Mouse (Mus musculus) heart, adult 11 months (tissue): ENCODE data around the gene Slc22a18.
A peak's percentile ranks its signal among the peaks of the same experiment; 100 is the strongest.
"Not testable (repeated sequence)": the region's sequence is repeated elsewhere in the genome, so short reads cannot be mapped to it uniquely, and the experiment has no call there.

ENCODE experiments used
- DNase-seq: peaks from one replicate; pipeline ENCODE4 v3.0.0; 2022

Gene Slc22a18

GRCm38 (mm10) chr7:143505411-143505810 lies 31.9 kb downstream of the Slc22a18 start:
- no peak for DNase-seq

- peak; percentile 95 for DNase-seq
Measured at GRCm38 (mm10) chr7:143505823-143506222, 32.3 kb downstream of the Slc22a18 start.

GRCm38 (mm10) chr7:143506271-143506670 lies 32.7 kb downstream of the Slc22a18 start:
- DNase-seq, result no peak

- no peak for DNase-seq
Measured at GRCm38 (mm10) chr7:143506675-143507074, 33.1 kb downstream of the Slc22a18 start.

GRCm38 (mm10) chr7:143509566-143509965 lies 36.0 kb downstream of the Slc22a18 start:
- DNase-seq, result no peak

GRCm38 (mm10) chr7:143510593-143511334 lies 37.2 kb downstream of the Slc22a18 start:
- no peak for DNase-seq

GRCm38 (mm10) chr7:143511335-143511712 lies 37.8 kb downstream of the Slc22a18 start:
- no peak for DNase-seq

- DNase-seq, result peak; percentile 97
Measured at GRCm38 (mm10) chr7:143513763-143514415, 40.4 kb downstream of the Slc22a18 start.

GRCm38 (mm10) chr7:143514416-143514768 lies 40.9 kb downstream of the Slc22a18 start:
- DNase-seq, result peak; percentile 93

GRCm38 (mm10) chr7:143519333-143519732 lies 45.8 kb downstream of the Slc22a18 start:
- peak; percentile 81 for DNase-seq

GRCm38 (mm10) chr7:143532410-143532809 lies 58.9 kb downstream of the Slc22a18 start:
- DNase-seq, result no peak

GRCm38 (mm10) chr7:143533284-143533683 lies 59.7 kb downstream of the Slc22a18 start:
- DNase-seq, result no peak

- no peak for DNase-seq
Measured at GRCm38 (mm10) chr7:143536251-143536650, 62.7 kb downstream of the Slc22a18 start.

GRCm38 (mm10) chr7:143538229-143538628 lies 64.7 kb downstream of the Slc22a18 start:
- not testable (repeated sequence) for DNase-seq

GRCm38 (mm10) chr7:143538671-143539070 lies 65.1 kb downstream of the Slc22a18 start:
- no peak for DNase-seq

GRCm38 (mm10) chr7:143544368-143544767 lies 70.8 kb downstream of the Slc22a18 start:
- no peak for DNase-seq

GRCm38 (mm10) chr7:143546554-143546953 lies 73.0 kb downstream of the Slc22a18 start:
- DNase-seq, result no peak

- no peak for DNase-seq
Measured at GRCm38 (mm10) chr7:143548231-143548961, 74.9 kb downstream of the Slc22a18 start.
